Mouse (Mus musculus): ENCODE results near the gene Crat.

Gene Crat

DNA sequence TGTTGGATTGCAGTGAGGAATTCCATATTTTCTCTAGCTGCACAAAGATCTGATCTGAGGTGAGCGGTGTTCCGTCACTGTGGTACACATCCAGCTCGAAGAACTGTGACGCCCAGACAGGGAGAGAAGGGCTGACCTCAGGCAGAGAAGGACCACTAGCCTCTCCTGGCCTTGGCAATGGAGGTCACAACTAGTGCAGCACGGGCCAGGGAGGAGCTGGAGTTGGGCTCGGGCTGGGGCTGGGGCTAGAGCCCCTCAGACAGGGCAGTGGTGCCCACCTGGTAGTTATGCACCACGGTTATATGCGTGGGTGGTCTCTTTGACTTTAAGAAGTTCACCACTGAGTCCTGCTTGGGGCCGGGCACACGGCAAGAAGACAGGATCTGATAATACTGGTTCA, 7.8 kb downstream of the Crat start:
- DNase-seq (ENCODE audit: low read depth, low spot score) = no peak

- no peak for DNase-seq (ENCODE audit: low read depth, low spot score)
These were observed 8.4 kb downstream of the Crat start for GRCm38 (mm10) chr2:30407221-30407620.

DNA sequence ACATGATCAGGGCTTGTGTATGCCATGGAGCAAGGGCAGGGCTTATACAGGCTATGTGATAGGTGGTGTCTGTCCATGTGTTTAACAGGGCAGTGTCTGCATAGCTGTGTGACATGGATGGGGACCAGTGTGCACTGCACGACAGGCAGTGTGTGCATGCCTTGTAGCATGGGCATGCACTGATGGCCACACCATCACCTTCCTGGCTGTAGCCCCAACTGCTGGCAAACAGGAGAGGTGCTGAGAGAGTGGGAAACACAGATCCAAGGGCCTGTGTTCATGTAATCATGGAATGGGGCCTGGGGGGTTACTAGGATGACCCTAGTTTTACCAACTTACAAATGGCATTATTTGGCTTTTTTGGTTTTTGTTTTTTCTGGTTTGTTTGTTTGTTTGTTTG, 11.7 kb downstream of the Crat start:
- DNase-seq (ENCODE audit: low read depth, low spot score) = no peak

GRCm38 (mm10) chr2:30402843-30403242, 12.8 kb downstream of the Crat start:
- DNase-seq (ENCODE audit: low read depth, low spot score) = no peak

DNA sequence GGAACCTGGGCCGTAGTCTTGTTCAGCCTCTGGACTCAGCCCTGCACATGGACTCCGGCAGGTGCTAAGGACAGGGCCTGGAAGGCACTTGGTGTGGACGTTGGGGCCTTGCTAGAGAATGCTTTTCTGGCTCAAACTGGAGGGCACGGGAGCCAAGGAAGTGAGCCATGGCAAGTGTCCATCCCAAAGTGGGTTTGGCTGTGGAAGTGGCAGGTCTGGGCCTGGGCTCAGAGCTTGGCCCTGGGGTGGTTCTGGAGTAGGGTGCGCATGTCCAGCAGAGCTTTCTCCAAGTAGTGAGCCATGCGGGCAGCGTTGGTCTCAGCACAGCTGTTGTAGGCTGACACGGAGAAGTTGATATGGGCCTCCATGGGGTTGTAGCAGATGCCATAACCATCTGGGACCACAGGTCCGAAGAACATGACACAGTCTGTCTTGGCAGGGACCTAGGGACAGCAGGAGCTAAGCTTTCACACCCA, 13.2 kb downstream of the Crat start:
- DNase-seq (ENCODE audit: low read depth, low spot score) = no peak

DNA sequence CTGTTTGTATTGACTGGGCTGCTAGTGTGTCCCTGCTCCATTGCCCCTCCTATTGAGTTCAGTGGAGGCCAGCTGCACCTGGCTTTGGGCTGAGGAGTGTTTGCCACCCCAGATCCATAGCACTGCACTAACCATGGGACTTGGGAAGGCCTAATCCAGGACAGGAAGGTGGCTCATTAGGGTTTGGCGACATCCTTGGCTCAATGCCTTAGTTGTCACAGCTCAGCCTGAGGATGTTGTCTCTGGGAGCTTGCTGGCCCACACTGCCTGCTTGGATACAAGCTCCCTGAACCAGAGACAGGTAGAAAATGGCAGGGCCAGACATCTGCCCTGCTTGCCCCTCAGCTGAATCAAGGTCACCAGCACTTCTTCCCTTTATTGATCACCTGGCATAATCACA, 14.0 kb downstream of the Crat start:
- DNase-seq (ENCODE audit: low read depth, low spot score) = no peak

GRCm38 (mm10) chr2:30399191-30400171, 16.1 kb downstream of the Crat start:
- DNase-seq (ENCODE audit: low read depth, low spot score) = no peak

DNA sequence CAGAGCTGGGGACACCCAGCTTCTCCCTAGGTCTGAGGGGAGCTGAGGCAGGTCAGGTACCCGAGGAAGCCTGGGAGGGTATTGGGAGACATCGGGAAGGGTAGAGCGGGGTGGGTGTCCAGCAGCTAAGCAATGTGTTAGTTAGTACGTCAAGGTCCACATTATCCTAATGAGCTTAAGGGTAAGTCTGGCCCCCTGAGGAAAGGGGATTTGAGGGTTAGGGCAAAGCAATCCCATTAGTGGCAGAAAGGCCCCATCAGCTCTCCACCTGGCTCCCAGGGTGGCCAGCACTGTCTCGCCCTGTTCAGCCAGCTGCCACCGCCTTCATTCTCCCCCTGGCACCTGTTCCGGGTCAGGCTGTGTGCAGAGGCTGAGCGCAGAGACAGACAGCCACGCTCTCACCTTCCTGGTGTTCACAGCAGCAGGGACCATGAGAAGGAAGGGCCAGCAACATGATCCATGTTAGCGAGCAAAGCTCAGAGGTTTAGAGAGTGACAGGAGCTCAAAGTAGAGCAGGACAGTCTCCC, 17.6 kb downstream of the Crat start:
- DNase-seq (ENCODE audit: low read depth, low spot score) = no peak

DNA sequence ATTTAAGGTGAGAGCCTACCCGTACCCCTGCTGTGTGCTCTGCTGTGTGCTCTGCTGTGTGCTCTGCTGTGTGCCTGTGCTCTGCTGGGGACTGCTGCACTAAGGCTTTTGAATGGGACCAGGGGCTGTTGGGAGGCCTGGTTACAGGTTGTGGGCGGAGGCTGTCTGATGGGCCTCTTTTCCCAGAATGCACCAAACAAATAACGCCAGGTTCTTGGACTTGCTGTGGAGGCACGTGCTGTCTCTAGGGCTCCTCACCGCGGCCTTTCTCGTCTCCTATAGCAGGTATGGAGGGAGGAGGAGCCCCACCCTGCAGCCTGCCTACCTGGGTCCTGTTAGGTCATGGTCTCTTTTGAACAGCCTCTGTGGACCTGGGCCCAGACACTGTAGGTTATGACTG, 19.4 kb downstream of the Crat start:
- DNase-seq (ENCODE audit: low read depth, low spot score) = no peak

GRCm38 (mm10) chr2:30395757-30396156, 19.9 kb downstream of the Crat start:
- no peak for DNase-seq (ENCODE audit: low read depth, low spot score)

- DNase-seq (ENCODE audit: low read depth, low spot score) = no peak
These were observed 22.3 kb downstream of the Crat start for GRCm38 (mm10) chr2:30393370-30393656.

- DNase-seq (ENCODE audit: low read depth, low spot score) = peak; percentile 82
These were observed 22.8 kb downstream of the Crat start for GRCm38 (mm10) chr2:30392577-30393369.

DNA sequence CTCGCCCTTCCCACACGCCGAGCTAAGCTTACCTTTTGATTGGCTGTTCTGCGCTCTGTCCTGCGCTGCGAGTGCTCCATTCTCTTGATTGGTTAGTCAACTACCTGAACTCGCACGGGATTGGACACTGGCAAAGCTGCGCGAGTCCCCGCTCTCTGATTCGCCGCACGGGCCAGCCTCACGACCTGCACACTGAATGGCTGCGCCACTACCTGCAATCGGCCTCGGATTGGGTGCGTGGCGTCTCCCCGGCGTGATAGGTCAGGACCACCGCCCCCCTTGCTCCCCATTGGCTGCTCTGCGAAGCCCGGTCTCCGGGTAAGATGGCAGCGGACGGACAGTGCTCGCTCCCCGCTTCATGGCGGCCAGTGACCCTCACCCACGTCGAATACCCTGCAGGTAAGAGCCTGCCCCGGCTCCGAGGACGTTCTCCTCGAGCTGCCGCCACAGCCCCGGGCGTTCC, 23.5 kb downstream of the Crat start, which contains the start of gene Dolpp1:
TSS of gene Dolpp1 (plus strand) at position 141 of the 463 bp plus-strand sequence.
- DNase-seq (ENCODE audit: low read depth, low spot score) = peak; percentile 98

GRCm38 (mm10) chr2:30389000-30389399, 26.6 kb downstream of the Crat start:
- no peak for DNase-seq (ENCODE audit: low read depth, low spot score)

DNA sequence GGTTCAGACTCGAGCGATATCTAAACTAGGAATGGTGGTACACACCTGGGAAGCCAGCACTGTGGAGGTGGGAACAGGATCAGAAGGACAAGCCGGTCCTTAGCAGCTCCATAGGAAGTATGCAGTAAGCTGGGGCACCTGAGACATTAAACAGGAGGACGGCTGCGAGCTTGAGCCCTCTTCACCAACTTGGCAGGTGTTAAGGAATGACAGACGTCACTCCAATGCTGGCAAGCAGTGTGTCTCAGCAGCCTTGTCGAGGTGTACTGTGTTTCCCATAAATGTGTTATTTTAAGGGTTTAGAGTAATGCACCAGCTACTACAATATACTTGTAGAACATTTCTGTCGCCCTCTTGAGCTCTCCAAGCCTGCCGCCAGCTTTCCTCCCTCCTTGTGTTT, 28.7 kb downstream of the Crat start:
- DNase-seq (ENCODE audit: low read depth, low spot score) = no peak

DNA sequence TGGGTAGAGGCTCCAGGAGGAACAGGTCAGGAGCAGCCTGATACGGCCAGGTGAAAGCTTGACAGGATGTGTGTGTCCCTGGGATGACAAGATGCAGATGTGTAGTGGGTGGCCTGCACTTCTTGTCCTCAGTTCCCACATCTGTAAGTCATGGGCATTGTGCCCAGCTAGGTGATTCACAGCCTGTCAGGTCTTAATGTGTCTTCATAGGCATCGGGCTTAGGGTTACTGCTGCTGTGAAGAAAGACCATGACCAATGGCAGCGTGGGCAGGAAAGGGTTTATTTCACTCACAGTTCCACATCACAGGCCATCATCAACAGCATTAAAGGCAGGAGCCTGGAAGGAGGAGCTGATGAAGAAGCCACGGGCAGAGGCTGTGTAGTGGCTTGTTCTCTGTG, 30.0 kb downstream of the Crat start:
- DNase-seq (ENCODE audit: low read depth, low spot score) = no peak

DNA sequence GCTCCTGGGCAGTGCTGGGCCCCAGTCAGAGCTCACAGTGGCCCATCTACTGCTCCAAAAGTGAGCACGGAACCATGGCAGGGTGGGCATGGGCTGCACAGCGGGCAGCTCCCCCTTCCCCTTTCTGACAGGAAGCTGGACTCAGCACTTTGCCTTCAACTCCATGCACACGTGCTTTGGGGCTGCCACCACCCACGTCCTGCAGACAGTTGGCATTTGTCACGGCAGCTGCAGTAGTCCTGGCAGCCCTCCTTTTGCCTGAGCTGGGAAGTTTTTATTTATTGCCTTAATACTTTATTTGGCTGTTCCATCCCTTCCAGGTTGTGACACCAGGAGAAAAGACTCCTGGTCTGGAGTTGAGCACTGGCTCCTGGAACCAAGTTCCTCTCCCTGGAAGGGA, 30.8 kb downstream of the Crat start:
- DNase-seq (ENCODE audit: low read depth, low spot score) = no peak

DNA sequence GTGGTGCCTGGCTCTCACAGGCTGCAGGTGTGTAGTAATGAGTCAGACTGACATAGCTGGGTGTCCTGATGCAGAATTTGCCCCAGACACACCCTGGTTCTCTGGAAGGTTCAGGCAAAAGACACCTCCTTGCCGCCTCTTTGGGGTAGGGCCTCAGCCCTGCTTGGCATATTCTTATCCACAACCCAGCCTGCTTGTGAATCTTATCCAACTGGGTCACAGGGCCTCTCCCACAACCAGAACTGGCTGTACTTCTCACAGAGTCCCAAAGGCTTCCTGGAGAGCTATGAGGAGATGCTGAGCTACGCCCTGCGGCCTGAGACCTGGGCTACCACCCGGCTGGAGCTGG, 34.3 kb downstream of the Crat start:
- no peak for DNase-seq (ENCODE audit: low read depth, low spot score)

DNA sequence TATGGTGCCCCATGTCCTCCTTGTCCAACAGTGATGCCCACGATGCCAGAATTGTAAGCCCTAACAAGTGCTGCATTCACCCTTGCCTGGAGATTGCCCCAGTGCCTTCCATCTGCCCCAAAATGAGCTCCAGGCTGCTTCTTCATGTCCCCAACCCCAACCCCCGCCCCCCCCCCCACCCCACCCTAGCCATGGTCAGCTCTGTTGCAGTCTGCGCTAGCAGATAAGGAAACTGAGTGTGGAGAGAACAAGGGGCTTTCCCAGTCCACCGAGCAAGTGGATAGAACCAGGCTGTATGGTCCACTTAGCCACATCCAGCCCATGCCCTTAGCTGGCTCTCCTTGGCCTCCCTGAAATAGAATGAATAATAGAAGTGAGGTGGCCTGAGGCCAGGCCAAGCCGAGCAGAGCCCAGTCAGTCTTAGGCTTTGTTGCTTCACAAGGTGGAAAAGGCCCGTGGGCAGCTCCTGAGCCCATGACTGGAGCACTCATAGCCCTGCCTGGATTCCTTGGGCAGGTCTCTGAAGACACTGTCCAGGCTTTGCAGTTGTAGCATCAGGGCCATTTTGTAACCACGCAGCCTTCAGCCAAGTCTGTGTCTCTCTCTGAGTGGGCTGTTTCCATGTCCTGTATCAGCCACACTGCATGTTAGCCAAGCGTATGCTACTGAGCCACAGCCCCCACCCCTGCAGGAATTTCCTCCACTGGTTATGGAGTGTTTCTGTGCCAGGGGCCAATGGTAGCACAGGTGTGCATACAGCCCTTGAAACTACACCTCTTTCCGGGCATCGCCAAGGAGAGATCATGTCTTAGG, 34.8 kb downstream of the Crat start:
- DNase-seq (ENCODE audit: low read depth, low spot score) = no peak

GRCm38 (mm10) chr2:30379307-30379706, 36.3 kb downstream of the Crat start:
- DNase-seq (ENCODE audit: low read depth, low spot score) = no peak

- DNase-seq (ENCODE audit: low read depth, low spot score) = no peak
These were observed 37.9 kb downstream of the Crat start for GRCm38 (mm10) chr2:30377721-30378120.

- DNase-seq (ENCODE audit: low read depth, low spot score) = no peak
These were observed 39.7 kb downstream of the Crat start for GRCm38 (mm10) chr2:30375893-30376292.
